Mouse (Mus musculus) CH12.LX (cell line): ENCODE results near the gene Dtx3.

ENCODE experiments used
- E2F4 ChIP-seq: IDR thresholded peaks from 2 replicates; pipeline ENCODE4 v1.6.1; 2011; ENCODE audit warnings: low read depth, low read length, improper control_type of control experiment; ENCODE audit not compliant: insufficient replicate concordance
- ZC3H11A ChIP-seq: IDR thresholded peaks from 2 replicates; pipeline ENCODE4 v1.6.1; 2012; ENCODE audit warnings: low read depth, mild to moderate bottlenecking, inconsistent platforms, low read length, improper control_type of control experiment

GRCm38 (mm10) chr10:127141500-127141899 lies 54.0 kb downstream of the Dtx3 start:
- TF ChIP-seq E2F4 (no peak), ZC3H11A (no peak)
